Mouse (Mus musculus) midbrain, embryonic 10.5 days (tissue): ENCODE results near the gene Xrra1. TPM values are rescaled to one million over a fixed set of nuclear protein-coding genes. Genes with fewer than 3 reads are reported as not detected.

Experiments used
- DNase-seq: peaks from one replicate; pipeline ENCODE4 v3.0.0-alpha.2; 2017; ENCODE audit warnings: low spot score
- H3K27ac ChIP-seq: fragments of 300-500 bp; sonication (generic); replicated peaks from 2 replicates; pipeline ENCODE4 v1.5.1; 2016; ENCODE audit warnings: mild to moderate bottlenecking
- H3K27me3 ChIP-seq: fragments of 300-500 bp; sonication (generic); 2 replicates; pipeline ENCODE4 v1.6.1; 2016; ENCODE audit warnings: low read depth, mild to moderate bottlenecking; ENCODE audit not compliant: poor library complexity, severe bottlenecking
- H3K36me3 ChIP-seq: fragments of 300-500 bp; sonication (generic); 2 replicates; pipeline ENCODE4 v1.6.1; 2016; ENCODE audit warnings: mild to moderate bottlenecking, moderate library complexity
- H3K4me1 ChIP-seq: fragments of 300-500 bp; sonication (generic); 2 replicates; pipeline ENCODE4 v1.6.1; 2016
- H3K4me3 ChIP-seq: fragments of 300-500 bp; sonication (generic); 2 replicates; pipeline ENCODE4 v1.5.1; 2016; ENCODE audit warnings: mild to moderate bottlenecking, moderate library complexity
- H3K9me3 ChIP-seq: fragments of 300-500 bp; sonication (generic); replicated peaks from 2 replicates; pipeline ENCODE4 v1.6.1; 2016; ENCODE audit warnings: mild to moderate bottlenecking
- WGBS: fragments of 180-500 bp; shearing (Covaris S2); methylation state at CpG from one replicate; pipeline ENCODE4 v1.1.7; 2016; 5-methylcytosine and 5-hydroxymethylcytosine counted together
- polyA plus RNA-seq: library from polyadenylated mRNA; unstranded; fragments of >200 nt; fragmentation: Nextera tagmentation; extraction: Ambion mirVana; gene quantifications from 2 replicates; pipeline ENCODE4 v1.2.1, GENCODE M21; 2016

The Xrra1 gene
- polyA plus RNA-seq, 1 experiment from 2014 or later: 0.38 TPM

DNA sequence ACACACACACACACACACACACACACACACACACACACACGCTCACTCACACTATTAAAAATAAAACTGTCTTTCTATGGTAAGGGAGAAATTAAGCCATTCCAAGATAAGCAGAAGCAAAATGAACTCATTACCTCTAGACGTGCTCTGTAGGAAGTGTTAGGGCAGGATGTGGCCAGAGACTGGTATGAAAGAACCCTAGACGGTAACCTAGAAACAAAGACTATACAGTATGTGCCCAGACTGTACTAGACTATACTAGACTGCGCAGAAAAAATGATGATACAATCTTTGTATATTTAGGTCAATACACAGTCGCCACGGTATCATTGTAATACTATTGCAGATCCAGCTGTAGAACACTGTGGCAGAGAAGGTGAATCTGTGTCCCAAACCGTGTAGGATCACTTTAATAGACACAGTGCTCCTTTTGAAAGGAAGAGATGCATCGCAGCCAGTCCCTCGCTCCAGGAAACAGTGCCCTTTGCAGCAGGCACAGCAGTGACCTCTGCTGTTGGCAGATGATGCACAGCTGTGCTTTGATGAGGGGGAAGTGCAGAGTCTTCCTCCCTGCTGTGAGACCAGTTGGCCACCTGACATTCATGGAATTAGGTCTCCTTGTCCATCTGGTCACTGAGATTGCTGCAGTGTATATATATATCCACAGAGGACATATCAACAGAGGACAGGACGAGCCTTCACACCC, 30.4 kb downstream of the Xrra1 start:
- no peak overlapping the region for H3K27ac ChIP-seq
- H3K4me1 ChIP-seq: peaks cover 28% of the 10 kb centered on the region
- H3K27me3 ChIP-seq: no peaks in the 10 kb centered on the region
- DNase-seq: peak; percentile 23
- no peaks in the 10 kb centered on the region for H3K36me3 ChIP-seq
- no peak overlapping the region for H3K4me3 ChIP-seq
- WGBS: 53% methylated on average over 10 of the region's 10 CpGs
- H3K9me3 ChIP-seq: no peaks in the 10 kb centered on the region

GRCm38 (mm10) chr7:99890168-99890755, 31.3 kb downstream of the Xrra1 start:
- Histone ChIP-seq H3K27ac (no peak overlapping the region), H3K4me3 (no peak overlapping the region), H3K4me1 (peaks cover 20% of the 10 kb centered on the region), H3K27me3 (no peaks in the 10 kb centered on the region), H3K9me3 (no peaks in the 10 kb centered on the region), H3K36me3 (no peaks in the 10 kb centered on the region)
- WGBS: 78% methylated on average over 3 of the region's 3 CpGs
- DNase-seq: no peak

DNA sequence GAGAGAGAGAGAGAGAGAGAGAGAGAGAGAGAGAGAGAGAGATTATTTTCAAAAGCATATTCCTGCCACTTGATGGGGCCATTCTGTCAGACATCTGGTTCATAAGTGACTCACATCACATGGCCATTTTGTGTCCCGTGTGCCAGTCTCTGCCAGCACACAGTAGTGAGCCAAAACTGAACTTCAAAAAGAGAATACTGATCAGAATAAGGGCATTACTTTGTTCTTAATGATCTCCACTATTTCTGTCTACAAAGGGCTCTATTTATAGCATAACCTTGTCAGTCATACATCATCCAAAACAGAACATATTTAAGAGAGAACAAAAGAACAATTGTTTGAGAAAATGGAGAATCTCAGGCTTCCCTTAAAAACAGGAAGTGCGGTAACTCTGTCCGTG, 32.6 kb downstream of the Xrra1 start:
- 84% methylated on average over 3 of the region's 3 CpGs for WGBS
- H3K27ac ChIP-seq: no peak overlapping the region
- H3K27me3 ChIP-seq: no peaks in the 10 kb centered on the region
- H3K4me3 ChIP-seq: no peak overlapping the region
- no peaks in the 10 kb centered on the region for H3K36me3 ChIP-seq
- DNase-seq: no peak
- H3K4me1 ChIP-seq: peaks cover 17% of the 10 kb centered on the region
- no peaks in the 10 kb centered on the region for H3K9me3 ChIP-seq

GRCm38 (mm10) chr7:99892351-99892750, 33.4 kb downstream of the Xrra1 start:
- DNase-seq: no peak
- Histone ChIP-seq H3K27me3 (no peaks in the 10 kb centered on the region), H3K27ac (no peak overlapping the region), H3K4me1 (peaks cover 17% of the 10 kb centered on the region), H3K4me3 (no peak overlapping the region), H3K36me3 (no peaks in the 10 kb centered on the region), H3K9me3 (no peaks in the 10 kb centered on the region)
- 89% methylated on average over 2 of the region's 2 CpGs for WGBS

- no peaks in the 10 kb centered on the region for H3K27me3 ChIP-seq
- H3K27ac ChIP-seq: no peak overlapping the region
- no peak for DNase-seq
- no peaks in the 10 kb centered on the region for H3K36me3 ChIP-seq
- no peaks in the 10 kb centered on the region for H3K9me3 ChIP-seq
- peaks cover 17% of the 10 kb centered on the region for H3K4me1 ChIP-seq
- no peak overlapping the region for H3K4me3 ChIP-seq
- 86% methylated on average over 3 of the region's 3 CpGs for WGBS
Observed at GRCm38 (mm10) chr7:99893967-99894366, 35.1 kb downstream of the Xrra1 start.

- Histone ChIP-seq H3K27ac (no peak overlapping the region), H3K9me3 (no peaks in the 10 kb centered on the region), H3K36me3 (no peaks in the 10 kb centered on the region), H3K27me3 (no peaks in the 10 kb centered on the region), H3K4me1 (peaks cover 13% of the 10 kb centered on the region), H3K4me3 (no peak overlapping the region)
- no peak for DNase-seq
- 86% methylated on average over 6 of the region's 6 CpGs for WGBS
Observed at GRCm38 (mm10) chr7:99894478-99894877, 35.6 kb downstream of the Xrra1 start.

DNA sequence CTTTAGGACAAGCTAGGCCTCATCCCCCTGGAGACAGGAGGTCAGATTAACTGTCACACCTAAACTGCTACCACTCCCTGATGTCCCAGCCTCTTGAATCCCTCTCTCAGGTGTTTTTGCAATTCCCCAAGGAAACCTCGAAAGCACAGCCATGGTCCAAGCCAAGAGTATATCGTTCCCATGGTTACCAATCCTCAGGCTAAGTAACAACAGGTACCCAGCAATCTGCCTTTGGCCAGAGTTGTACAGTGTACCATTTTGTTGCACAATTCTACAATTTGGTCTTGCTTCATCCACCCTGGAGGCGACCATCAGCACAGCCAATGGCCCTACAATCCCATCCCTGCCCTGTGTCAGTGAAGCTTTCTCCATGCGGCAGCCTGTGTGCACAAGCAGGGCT, 38.0 kb downstream of the Xrra1 start:
- no peaks in the 10 kb centered on the region for H3K27me3 ChIP-seq
- 83% methylated on average over 4 of the region's 4 CpGs for WGBS
- H3K36me3 ChIP-seq: no peaks in the 10 kb centered on the region
- no peaks in the 10 kb centered on the region for H3K9me3 ChIP-seq
- peaks cover 8% of the 10 kb centered on the region for H3K4me1 ChIP-seq
- no peak overlapping the region for H3K4me3 ChIP-seq
- no peak for DNase-seq
- H3K27ac ChIP-seq: no peak overlapping the region

DNA sequence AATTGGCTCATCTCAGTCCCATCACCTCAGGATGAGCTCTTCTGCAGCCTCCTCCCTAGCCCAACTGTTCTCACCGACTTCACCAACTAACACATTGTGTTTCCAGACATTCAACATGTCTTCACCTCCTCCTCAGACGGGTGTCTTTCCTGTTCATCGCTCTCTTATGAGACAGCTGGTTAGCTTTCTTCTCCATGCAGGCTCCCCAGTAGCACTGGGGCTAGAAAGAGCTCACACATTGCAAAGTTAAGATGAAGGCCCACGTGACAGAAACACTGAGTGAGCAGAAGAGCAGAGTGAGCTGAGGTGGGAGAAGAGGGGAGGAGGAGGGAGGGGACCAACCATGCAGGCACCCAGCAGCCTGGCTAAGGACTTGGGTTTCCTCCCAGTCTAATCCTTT, 43.3 kb downstream of the Xrra1 start:
- Histone ChIP-seq H3K27ac (no peak overlapping the region), H3K4me1 (no peaks in the 10 kb centered on the region), H3K27me3 (no peaks in the 10 kb centered on the region), H3K36me3 (no peaks in the 10 kb centered on the region), H3K9me3 (no peaks in the 10 kb centered on the region), H3K4me3 (no peak overlapping the region)
- WGBS: 80% methylated on average over 4 of the region's 4 CpGs
- DNase-seq: no peak

DNA sequence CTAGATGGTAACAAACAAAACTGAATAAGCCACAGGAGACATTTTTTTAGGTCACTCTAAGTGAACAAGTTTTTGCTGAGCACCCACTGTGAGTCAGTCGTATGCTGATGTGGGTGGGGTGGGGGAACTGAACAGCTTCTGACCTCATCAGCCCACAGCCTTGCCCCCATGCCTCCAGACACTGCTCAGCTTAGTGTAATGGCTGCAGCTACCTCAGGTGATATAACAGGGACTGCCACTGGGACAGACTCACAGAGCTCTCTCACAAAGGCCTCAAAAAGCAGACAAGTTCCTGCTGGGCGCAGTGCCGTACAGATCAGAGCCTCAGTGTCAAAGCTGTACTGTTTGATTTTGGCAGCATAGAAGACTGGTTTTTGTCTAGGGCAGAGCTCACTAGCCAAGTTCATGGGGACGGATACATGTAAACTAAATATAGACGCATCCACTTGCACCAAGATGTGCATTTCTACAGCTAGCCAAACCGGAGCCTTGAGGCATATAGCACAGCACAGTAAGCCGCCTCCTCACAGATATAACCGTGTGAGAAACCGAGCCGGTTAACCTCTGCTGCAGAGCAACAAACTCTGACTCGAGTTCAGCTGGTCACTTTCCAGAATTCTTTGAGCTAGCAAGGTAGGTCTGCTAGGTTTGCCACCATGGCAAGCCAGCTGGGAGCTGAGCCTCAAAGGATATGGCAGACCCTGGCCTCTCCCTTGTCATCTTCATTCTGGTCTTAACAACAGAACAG, 44.2 kb downstream of the Xrra1 start:
- no peaks in the 10 kb centered on the region for H3K36me3 ChIP-seq
- H3K9me3 ChIP-seq: no peaks in the 10 kb centered on the region
- no peaks in the 10 kb centered on the region for H3K27me3 ChIP-seq
- 84% methylated on average over 11 of the region's 11 CpGs for whole genome bisulfite sequencing
- H3K27ac ChIP-seq: no peak overlapping the region
- no peaks in the 10 kb centered on the region for H3K4me1 ChIP-seq
- H3K4me3 ChIP-seq: no peak overlapping the region
- no peak for DNase-seq

DNA sequence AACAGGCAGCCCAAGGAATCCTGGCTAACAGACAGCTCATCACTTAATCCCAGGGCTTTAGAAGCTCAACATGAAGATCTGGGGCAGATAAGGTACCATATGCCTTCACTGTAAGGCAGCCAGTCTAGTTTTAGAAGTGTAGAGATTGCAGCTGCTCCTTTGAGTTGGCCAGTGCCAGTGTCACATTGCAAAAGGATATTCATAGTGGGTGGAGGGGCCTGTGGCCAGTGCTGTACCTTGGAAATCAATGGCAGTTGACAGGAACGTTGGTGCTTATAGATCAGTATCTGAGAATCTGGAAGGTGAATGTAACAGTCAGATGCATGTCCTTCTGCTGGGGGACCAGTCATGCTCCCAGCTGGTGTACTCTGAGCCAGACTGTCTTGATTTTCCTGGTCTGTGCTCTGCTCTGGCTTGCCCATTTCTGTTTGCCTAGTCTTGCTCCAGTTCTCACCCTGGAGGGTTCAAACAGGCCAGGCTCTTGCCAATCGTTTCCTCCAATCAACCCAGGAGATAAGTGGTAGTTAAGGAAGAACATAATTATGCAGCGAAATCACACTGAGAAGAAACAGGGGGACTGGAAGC, 45.6 kb downstream of the Xrra1 start:
- no peaks in the 10 kb centered on the region for H3K9me3 ChIP-seq
- H3K4me3 ChIP-seq: no peak overlapping the region
- WGBS: 73% methylated on average over 3 of the region's 3 CpGs
- no peak overlapping the region for H3K27ac ChIP-seq
- no peak for DNase-seq
- H3K27me3 ChIP-seq: no peaks in the 10 kb centered on the region
- H3K36me3 ChIP-seq: no peaks in the 10 kb centered on the region
- no peaks in the 10 kb centered on the region for H3K4me1 ChIP-seq

GRCm38 (mm10) chr7:99906346-99906745, 47.4 kb downstream of the Xrra1 start:
- WGBS: 89% methylated on average over 3 of the region's 3 CpGs
- H3K36me3 ChIP-seq: no peaks in the 10 kb centered on the region
- no peak overlapping the region for H3K4me3 ChIP-seq
- H3K27ac ChIP-seq: no peak overlapping the region
- DNase-seq: no peak
- H3K4me1 ChIP-seq: no peaks in the 10 kb centered on the region
- no peaks in the 10 kb centered on the region for H3K9me3 ChIP-seq
- no peaks in the 10 kb centered on the region for H3K27me3 ChIP-seq

DNA sequence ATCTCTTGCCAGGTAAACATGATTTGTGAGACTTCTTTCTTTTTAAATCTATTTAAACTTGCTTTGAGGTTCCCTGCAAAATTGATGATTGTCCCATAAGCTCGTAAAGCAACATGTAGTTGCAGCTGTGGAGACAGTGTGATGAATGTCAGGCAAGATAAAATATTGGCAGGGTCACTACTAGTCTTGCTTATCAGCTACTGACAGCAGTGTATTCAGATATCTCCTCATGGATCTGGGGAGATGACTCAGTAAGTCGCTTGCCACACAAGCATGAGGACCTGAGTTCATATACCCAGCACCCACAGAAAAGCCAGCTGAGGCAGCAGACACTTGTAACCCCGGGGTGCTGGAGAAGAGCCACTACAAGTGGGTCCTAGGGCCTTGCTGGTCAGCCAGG, 48.5 kb downstream of the Xrra1 start:
- H3K4me1 ChIP-seq: no peaks in the 10 kb centered on the region
- no peak overlapping the region for H3K27ac ChIP-seq
- H3K36me3 ChIP-seq: no peaks in the 10 kb centered on the region
- H3K4me3 ChIP-seq: no peak overlapping the region
- no peaks in the 10 kb centered on the region for H3K9me3 ChIP-seq
- no peak for DNase-seq
- WGBS: 82% methylated on average over 3 of the region's 3 CpGs
- no peaks in the 10 kb centered on the region for H3K27me3 ChIP-seq

GRCm38 (mm10) chr7:99911038-99911437, 52.1 kb downstream of the Xrra1 start:
- H3K4me1 ChIP-seq: no peaks in the 10 kb centered on the region
- H3K36me3 ChIP-seq: no peaks in the 10 kb centered on the region
- no peak overlapping the region for H3K27ac ChIP-seq
- H3K4me3 ChIP-seq: no peak overlapping the region
- no peaks in the 10 kb centered on the region for H3K9me3 ChIP-seq
- WGBS: 82% methylated on average over 5 of the region's 5 CpGs
- DNase-seq: no peak
- H3K27me3 ChIP-seq: peaks cover 7% of the 10 kb centered on the region
